25 mouse cellular contexts compared by ENCODE assay signal in genomic region chr17:88260176-88260575, GRCm38 (mm10).
"Had no signal": no experiment of that assay in that cellular context is flagged by ENCODE, and none has a peak within 500 bp of the region (broad histone marks: within the 10 kb centered on the region; RNA-seq: fewer than 3 reads in every experiment).

No protein-coding gene starts in this region.

- H3K4me2 ChIP-seq: heart, embryonic 11.5 days; heart, embryonic 13.5 days; heart, embryonic 15.5 days; hindbrain, embryonic 13.5 days; hindbrain, embryonic 15.5 days; kidney, embryonic 15.5 days; limb, embryonic 12.5 days; liver, embryonic 11.5 days; liver, embryonic 13.5 days; liver, embryonic 15.5 days had no signal

- H3K27me3 ChIP-seq: heart, embryonic 13.5 days; heart, embryonic 15.5 days; hindbrain, embryonic 13.5 days; hindbrain, embryonic 15.5 days; kidney, embryonic 15.5 days; limb, embryonic 12.5 days; liver, embryonic 13.5 days had no signal

- H3K36me3 ChIP-seq: heart, embryonic 13.5 days; heart, embryonic 15.5 days; hindbrain, embryonic 13.5 days; hindbrain, embryonic 15.5 days; kidney, embryonic 15.5 days; limb, embryonic 10.5 days; limb, embryonic 12.5 days; liver, embryonic 13.5 days; liver, embryonic 15.5 days had no signal

- ATAC-seq: hindbrain, postnatal 0 days; intestine, embryonic 16.5 days had no signal

- H3K4me3 ChIP-seq: heart, embryonic 13.5 days; heart, embryonic 15.5 days; hindbrain, embryonic 13.5 days; hindbrain, embryonic 15.5 days; kidney, embryonic 15.5 days; left cerebral cortex, adult 2 months; limb, embryonic 10.5 days; limb, embryonic 12.5 days; liver, embryonic 13.5 days; liver, embryonic 15.5 days had no signal

- H3K9ac ChIP-seq: heart, embryonic 13.5 days; heart, embryonic 15.5 days; hindbrain, embryonic 13.5 days; hindbrain, embryonic 15.5 days; kidney, embryonic 15.5 days; limb, embryonic 12.5 days; liver, embryonic 13.5 days; liver, embryonic 15.5 days had no signal

- H3K9me3 ChIP-seq: heart, embryonic 13.5 days; heart, embryonic 15.5 days; hindbrain, embryonic 13.5 days; hindbrain, embryonic 15.5 days; kidney, embryonic 15.5 days; limb, embryonic 10.5 days; limb, embryonic 12.5 days; liver, embryonic 13.5 days; liver, embryonic 15.5 days had no signal

- DNase-seq: gastrocnemius, postnatal 25 days; heart, adult 18-20 months; heart, postnatal 14 days; heart, postnatal 36 days; kidney, adult 11 months; kidney, adult 2 months; kidney, adult 9 months; kidney, postnatal 14 days; kidney, postnatal 36 days; liver; liver, embryonic 13.5 days had no signal

- H3K27ac ChIP-seq: heart, embryonic 13.5 days; heart, embryonic 15.5 days; hindbrain, embryonic 13.5 days; hindbrain, embryonic 15.5 days; hindbrain, postnatal 0 days; kidney, embryonic 15.5 days; kidney, postnatal 0 days; left cerebral cortex, adult 2 months; limb, embryonic 10.5 days; limb, embryonic 12.5 days; liver, embryonic 13.5 days; liver, embryonic 15.5 days had no signal
